Mouse (Mus musculus) embryonic fibroblast, embryonic 13.5 days (primary cell): Measurements from ENCODE around the gene Psmb6. TPM values are rescaled to one million over a fixed set of nuclear protein-coding genes. Genes with fewer than 3 reads are reported as not detected.

Source experiments
- H3K27ac ChIP-seq: 2 replicates; pipeline ENCODE4 v1.5.1; 2012; ENCODE audit warnings: low read length, control low read depth, inconsistent platforms; ENCODE audit not compliant: insufficient read depth
- H3K4me1 ChIP-seq: 2 replicates; pipeline ENCODE4 v1.6.1; 2011; ENCODE audit warnings: low read length; ENCODE audit not compliant: control insufficient read depth, insufficient read depth
- H3K4me3 ChIP-seq: 2 replicates; pipeline ENCODE4 v1.5.1; 2011; ENCODE audit warnings: mild to moderate bottlenecking, control low read depth, low read length; ENCODE audit not compliant: insufficient read depth
- CTCF ChIP-seq: IDR thresholded peaks from 2 replicates; pipeline ENCODE4 v1.5.1; 2011; ENCODE audit warnings: mild to moderate bottlenecking, control low read depth, low read length, moderate library complexity, borderline replicate concordance; ENCODE audit not compliant: insufficient read depth
- POLR2A ChIP-seq: IDR thresholded peaks from 2 replicates; pipeline ENCODE4 v1.6.1; 2011; ENCODE audit warnings: low read depth, mild to moderate bottlenecking, control low read depth, low read length, moderate library complexity
- polyA plus RNA-seq: library from polyadenylated mRNA; stranded (reverse); fragments of >200 nt; gene quantifications from 2 replicates; pipeline ENCODE4 v1.2.4, GENCODE M21; 2011; ENCODE audit warnings: low read depth; ENCODE audit not compliant: missing spikeins, insufficient read length

The Psmb6 gene
- polyA plus RNA-seq, 1 experiment = 177 TPM

- TF ChIP-seq POLR2A (no peak), CTCF (no peak)
- H3K4me1 ChIP-seq = 0 out of 2 replicates have a peak, but pooled peaks cover 5% of the 10 kb centered on the region
- peak overlapping the region; percentile 52; the same call in 1 of the 2 replicates for H3K4me3 ChIP-seq
- no peak overlapping the region for H3K27ac ChIP-seq
Observed at GRCm38 (mm10) chr11:70541415-70541814, 16.2 kb downstream of the Psmb6 start.

DNA sequence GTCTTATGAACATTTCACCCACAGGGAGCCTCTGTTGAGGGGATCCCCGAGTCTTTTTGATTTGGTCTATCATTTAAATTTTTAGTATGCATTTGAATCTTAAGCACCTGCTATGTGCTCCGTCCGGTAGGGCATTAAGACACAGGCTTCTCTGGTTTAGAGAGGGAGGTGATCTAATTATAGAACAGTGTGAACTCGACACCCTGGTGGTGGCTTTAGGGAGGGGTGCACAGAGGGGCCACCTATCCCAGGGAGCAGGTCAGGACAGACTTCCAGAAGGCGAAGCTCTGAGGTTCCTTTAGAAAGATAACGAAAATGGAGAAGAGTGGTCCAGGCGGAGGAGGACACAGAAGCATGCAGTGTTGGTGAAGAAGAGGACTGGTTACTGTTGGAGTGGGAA is 19.3 kb downstream of the Psmb6 start:
- H3K4me1 ChIP-seq = 0 out of 2 replicates have a peak, but pooled peaks cover 5% of the 10 kb centered on the region
- no peak for TF ChIP-seq CTCF
- no peak for TF ChIP-seq POLR2A
- no peak overlapping the region for H3K27ac ChIP-seq
- H3K4me3 ChIP-seq = no peak overlapping the region

DNA sequence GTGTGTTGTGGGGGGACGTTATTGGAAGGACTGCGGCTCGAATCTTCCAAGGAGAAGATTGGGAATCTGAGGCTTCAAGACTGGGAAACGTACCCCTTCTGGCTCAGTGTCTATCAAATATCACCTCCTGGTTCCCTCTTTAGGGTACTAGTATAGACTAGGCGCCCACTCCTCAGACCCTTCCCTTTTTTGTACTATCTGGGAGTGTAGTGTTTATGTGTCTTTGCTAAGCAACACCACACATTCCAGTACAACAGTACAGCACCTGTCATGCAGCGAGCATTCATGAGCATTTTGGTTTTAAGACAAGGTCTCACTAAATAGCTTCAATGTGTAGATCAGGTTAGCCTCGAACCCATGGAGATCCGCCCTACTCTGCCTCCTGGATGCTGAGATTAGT is 26.4 kb downstream of the Psmb6 start:
- TF ChIP-seq POLR2A = no peak
- no peak for TF ChIP-seq CTCF
- no peak overlapping the region for H3K27ac ChIP-seq
- H3K4me1 ChIP-seq = no peaks in the 10 kb centered on the region
- H3K4me3 ChIP-seq = no peak overlapping the region

DNA sequence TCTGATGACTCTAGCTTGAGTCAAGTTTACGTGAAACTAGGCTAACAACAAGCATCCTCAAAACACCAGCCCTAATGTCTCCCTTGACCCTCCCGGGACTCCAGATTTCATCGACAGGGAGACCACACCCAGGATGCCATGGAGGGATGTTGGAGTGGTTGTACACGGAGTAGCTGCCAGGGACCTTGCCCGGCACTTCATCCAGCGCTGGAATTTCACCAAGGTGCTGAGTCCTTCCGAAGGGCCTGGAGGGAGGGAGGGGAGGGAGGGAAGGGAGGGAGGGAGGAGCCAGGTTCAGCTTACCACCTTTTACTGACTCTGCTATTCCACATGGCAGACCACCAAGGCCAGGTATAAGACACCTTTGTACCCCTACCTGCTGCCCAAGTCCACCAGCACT is 28.8 kb downstream of the Psmb6 start:
- Histone ChIP-seq H3K4me1 (no peaks in the 10 kb centered on the region), H3K27ac (no peak overlapping the region), H3K4me3 (no peak overlapping the region)
- TF ChIP-seq CTCF (no peak), POLR2A (no peak)

DNA sequence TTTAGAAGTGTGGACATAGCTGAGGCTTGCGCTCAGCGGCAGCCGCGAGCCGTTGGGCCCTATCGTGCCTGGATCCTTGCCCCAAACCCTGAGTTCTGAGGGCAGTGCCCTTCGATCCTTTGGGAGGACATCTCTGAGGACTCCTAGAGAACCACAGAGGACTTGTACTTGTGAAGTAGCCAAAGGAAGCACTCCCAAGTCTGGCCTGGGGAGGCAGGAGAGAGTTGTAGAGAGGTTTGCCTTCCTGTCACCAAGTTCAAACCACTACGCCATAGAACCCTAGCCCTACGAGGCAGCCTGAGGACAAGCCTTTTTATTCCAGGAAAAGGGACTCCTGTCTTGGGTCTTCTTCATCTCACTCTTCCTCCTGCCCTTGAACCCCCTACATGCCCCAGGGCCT is 32.4 kb downstream of the Psmb6 start:
- TF ChIP-seq CTCF = no peak
- TF ChIP-seq POLR2A = no peak
- Histone ChIP-seq H3K4me1 (no peaks in the 10 kb centered on the region), H3K4me3 (no peak overlapping the region), H3K27ac (no peak overlapping the region)

- H3K4me1 ChIP-seq = no peaks in the 10 kb centered on the region
- no peak; the same call in 1 of the 2 replicates for TF ChIP-seq POLR2A
- no peak for TF ChIP-seq CTCF
- peak overlapping the region; percentile 68 for H3K4me3 ChIP-seq
- peak overlapping the region; percentile 68 for H3K27ac ChIP-seq
Observed at GRCm38 (mm10) chr11:70561937-70562286, 36.7 kb downstream of the Psmb6 start.

DNA sequence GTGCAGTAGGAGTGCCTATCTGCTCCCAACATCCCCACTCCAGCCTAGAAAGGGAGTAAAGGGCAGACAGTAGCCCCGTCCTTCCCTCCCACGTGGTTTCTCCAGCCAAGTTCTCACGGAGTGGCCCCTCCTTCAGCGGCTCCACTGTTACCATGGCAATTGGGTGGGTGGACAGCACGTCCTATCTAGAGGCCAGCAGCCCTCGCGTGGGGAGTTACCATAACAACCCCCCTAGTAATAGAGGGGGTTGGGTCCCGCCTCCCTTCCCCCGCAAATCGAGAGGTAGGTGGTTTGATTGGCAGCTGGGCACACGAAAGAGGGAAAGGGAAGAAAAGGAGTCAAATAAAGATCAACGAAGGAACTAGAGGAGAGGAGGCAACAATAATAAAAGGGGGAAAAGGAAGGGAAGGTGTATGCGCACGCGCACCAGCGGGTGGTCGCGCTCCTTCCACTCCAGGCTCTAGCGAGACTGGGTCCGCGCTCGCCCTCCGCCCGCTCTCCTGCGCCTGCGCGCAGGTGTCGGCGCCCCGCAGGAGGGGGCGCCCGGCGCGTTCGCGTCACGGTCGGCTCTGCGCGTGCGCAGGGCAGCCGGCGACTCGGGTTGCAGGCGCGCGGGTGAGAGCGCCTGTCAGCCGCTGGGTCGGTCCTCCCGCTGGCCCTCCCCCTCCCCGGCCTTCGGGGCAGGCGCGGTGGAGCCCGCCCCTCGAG is 37.3 kb downstream of the Psmb6 start, which contains the start of gene Mink1:
Gene Mink1 (plus strand): TSS at position 595 of the 708 bp plus-strand sequence.
- peak within 1 kb of the TSS; percentile 82 for H3K27ac ChIP-seq
- no peaks in the 10 kb centered on the region for H3K4me1 ChIP-seq
- TF ChIP-seq POLR2A (peak; percentile 56), CTCF (no peak)
- peak within 1 kb of the TSS; percentile 68 for H3K4me3 ChIP-seq

DNA sequence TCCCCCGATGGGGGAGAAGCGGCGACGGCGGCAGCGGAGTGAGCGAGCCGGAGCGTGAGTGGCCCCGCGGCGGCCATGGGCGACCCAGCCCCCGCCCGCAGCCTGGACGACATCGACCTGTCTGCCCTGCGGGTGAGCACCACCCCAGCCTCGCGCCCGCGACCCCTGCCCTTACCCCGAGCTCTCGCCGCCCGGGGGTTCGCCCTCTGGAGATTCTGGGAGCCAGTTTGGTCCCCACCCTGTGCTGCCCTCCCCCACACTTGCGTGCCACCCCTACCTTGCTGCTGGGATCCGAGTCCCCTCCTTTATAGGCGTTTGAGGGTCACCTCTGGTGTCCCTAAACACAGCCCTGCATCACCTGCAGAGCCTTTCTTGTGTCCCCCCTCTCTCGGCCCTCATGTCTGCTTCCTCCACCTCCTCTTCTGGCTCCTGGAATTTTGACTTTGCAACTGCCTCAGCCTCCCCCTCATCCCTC is 37.9 kb downstream of the Psmb6 start:
- Histone ChIP-seq H3K27ac (no peak overlapping the region), H3K4me3 (peak overlapping the region; percentile 68), H3K4me1 (no peaks in the 10 kb centered on the region)
- TF ChIP-seq CTCF (no peak), POLR2A (no peak)

DNA sequence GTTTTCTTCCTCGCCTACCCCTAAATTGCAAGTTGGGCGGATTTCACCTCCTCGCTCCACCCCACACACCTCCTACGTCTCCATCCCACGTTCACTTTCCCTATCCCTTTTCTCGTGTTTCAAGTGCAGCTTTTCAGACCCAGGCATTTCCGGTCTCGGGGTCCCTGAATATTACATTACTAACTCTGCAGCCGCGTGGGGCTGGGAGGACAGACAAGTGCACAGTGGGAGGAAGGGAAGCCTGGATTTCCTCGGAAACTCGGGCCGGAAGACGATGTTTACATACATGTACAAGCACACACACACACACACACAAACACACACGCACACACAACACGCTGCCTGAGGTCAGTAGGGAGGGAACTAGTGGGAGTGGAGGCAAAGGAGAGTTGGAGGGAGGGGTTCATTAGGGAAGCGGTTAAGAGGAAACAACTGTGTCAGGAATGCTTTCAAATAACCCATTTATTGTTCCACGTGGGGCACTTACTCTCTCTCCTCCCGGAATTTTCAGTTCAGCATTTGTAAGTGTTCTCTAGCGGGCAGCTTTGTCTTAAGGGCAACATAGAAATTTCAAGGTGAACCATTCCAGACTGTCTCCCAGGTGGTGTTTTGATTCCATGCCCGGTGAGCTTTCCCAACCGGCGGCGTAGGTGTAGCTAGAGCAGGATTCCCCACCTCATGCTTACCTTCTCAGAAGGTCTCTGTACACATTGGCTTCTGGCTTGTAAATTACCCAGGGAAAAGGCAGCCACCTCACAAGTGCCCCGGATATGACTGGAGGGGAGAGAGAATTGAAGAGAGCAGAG is 38.5 kb downstream of the Psmb6 start:
- no peak overlapping the region for H3K27ac ChIP-seq
- H3K4me3 ChIP-seq = peak overlapping the region; percentile 68
- H3K4me1 ChIP-seq = no peaks in the 10 kb centered on the region
- TF ChIP-seq POLR2A (no peak), CTCF (no peak)
